Mouse (Mus musculus): ENCODE results near the gene Scn7a. TPM values are rescaled to one million over a fixed set of nuclear protein-coding genes. Genes with fewer than 3 reads are reported as not detected.

Gene Scn7a
- 4.7 TPM for polyA plus RNA-seq (2015; fragmentation: Illumina TruSeq; extraction: RNeasy Lipid Tissue Mini Kit (QIAGEN cat#74804); ENCODE audit: insufficient read depth, low read depth, low replicate concordance)

DNA sequence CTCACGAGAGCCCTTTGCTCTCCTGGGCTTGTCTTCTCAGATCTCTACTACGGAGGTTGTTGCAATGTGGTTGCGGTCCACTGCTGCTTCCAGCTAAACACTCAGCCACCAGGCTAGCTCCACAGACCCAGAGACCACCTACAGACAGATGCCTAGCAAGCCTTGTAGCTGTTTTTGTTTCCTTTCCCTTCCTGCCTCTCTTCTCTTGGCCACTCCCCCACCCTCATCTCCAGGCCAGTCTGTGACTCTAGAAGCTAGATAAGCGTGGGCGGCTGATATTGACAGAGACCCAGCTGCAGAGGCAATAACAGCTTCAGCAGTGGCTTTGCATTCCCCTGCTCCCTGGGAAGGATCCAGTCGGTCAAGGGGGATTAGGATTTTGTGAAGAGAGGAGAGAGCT is at the start of gene Scn7a:
Gene Scn7a (minus strand): TSS at position 150 of the 400 bp plus-strand sequence.

DNA sequence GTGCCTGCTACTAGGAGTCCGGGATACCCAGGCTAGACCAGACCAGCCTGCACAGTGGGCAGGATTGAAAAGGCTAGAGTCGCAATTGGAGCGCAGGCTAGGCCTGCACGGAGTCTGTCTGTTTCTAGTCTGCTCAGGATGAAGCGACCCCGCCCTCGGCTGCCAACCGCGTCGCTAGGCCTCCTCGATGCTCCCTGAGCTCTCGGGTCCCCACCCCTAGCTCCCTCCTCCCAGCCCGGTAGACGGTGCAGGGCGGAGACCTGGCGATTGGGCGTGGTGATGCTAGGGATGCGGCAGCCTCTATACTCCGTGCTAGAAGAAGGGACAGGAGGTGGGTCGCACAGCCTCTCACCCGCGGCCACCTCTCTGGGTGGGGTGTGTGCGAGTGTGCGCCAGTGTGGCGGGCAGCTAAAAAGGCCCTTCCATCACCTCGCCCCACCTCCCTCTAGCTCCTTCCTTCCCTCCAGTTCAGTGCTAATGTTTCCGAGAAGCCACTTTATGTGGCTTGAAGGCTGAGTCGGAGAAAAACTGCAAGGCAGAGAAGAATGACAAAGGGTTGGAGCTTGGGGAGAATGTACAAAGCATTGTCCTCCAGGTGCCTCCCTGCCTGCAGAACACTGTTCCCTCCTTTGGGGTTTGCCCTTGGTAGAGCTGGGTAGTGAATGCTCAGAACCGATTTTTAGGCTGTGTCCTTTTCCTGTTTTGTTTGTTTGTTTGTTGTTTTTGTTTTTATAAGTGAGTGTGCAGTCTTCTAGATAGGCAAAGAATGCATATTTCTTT is 149.9 kb downstream of the Scn7a start, which contains the start of gene Scn9a:
Gene Scn9a (minus strand): TSS at position 383 of the 780 bp plus-strand sequence.

Other genes with a start within 250 kb of the Scn7a start
- gene Scn9a, start 150.0 kb downstream of the Scn7a start, polyA plus RNA-seq (2015; fragmentation: Illumina TruSeq; extraction: RNeasy Lipid Tissue Mini Kit (QIAGEN cat#74804); ENCODE audit: insufficient read depth, low read depth, low replicate concordance): 0.44 TPM

Measured in pancreas, adult 10 weeks (tissue).